Mouse (Mus musculus) heart, postnatal 0 days (tissue): ENCODE results near the gene Flt1.

Source experiments
- CTCF ChIP-seq: IDR thresholded peaks from 2 replicates; pipeline ENCODE4 v1.5.1; 2016; ENCODE audit warnings: antibody characterized with exemption, control low read depth, low read depth
- EP300 ChIP-seq: IDR thresholded peaks from 2 replicates; pipeline ENCODE4 v1.6.1; 2016; ENCODE audit warnings: antibody characterized with exemption, low read depth

DNA sequence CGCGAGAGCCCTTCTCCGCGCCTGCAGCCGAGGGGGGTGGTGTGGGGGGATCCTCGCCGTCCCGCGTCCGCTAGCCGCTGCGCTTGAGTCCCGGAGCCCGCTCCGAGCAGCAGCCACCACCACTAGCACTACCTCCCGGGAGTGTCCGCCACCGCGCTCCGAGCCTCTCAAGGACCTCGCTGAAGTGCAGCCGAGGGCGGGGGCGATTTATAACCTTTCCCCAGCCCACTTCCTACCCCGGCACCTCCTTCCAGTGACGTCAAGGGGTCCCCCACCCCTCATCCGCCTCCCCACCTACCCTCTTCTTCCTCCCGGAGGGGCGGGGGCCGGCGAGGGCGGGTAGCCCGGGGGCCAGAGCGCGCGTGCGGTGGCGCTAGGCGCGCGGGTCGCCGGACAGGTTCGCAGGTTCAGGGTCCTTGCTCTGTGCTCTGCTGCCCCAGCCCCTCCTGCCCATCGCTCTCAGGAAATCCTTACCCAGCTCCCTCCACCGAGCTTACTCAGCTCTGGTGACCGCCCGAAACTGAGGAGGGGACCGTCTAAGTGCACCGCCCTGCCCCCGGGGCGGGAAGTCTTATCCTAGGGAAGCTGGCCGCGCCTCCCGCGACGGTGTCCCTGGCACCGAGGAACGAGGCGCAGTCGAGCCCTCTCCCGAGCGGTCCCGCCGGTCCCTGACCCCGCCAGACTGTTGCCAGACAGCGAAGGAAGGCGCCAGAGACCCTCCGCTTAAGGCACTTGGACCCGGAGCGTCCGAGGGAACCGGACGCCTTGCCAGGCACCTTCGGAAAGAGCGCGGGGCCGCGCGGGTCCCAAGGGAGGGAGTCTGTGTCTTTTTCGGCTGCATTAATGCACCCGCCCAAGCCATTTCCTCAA, at the start of gene Flt1:
- TF ChIP-seq EP300: no peak
- no peak for TF ChIP-seq CTCF
